Mouse (Mus musculus) CD4-positive, CD25-positive, alpha-beta regulatory T cell, adult 2 months (primary cell): ENCODE data around the gene Tnn.

Experiments
- DNase-seq: peaks from one replicate; pipeline ENCODE4 v3.0.0-alpha.2; 2012; ENCODE audit warnings: low read depth, low spot score

Tnn gene

DNA sequence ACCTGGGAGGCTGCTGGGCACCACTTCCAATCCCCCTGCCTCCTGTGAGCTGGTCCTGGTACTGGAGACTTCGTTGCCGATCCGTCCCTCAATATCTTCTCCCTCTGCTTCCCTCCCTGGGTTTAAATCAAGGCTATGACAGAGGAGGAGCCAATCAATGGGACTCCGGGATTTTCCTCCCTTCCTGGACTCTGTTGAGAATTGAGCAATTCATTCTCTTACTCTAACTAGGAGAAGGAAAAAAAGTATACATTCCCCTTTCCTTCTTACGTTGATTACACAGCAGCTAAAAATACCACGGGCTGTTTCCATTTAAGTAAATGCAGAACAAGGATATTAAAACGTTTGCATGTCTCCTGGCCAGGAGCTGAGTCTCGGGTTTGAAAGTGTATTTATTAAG, at the start of gene Tnn:
Gene Tnn (minus strand): TSS at position 101 of the 400 bp plus-strand sequence.
- no peak for DNase-seq

DNA sequence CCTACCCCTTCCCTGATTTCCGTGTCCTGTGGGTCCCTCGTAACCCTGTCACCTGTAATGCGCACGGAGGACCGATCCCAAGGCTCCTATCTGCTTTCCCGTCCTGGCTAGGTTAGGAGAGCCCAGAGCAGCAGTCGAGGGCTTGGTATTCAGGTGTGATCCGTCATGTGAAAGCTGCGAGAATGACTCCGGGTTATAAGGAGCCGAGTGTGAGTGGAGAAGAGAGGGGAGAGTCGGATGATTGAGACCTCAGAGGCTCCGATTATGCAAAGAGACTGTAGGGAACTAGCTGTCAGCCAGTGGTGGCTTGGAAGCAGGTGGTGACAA, 41.9 kb upstream of the Tnn start:
- DNase-seq, result no peak

DNA sequence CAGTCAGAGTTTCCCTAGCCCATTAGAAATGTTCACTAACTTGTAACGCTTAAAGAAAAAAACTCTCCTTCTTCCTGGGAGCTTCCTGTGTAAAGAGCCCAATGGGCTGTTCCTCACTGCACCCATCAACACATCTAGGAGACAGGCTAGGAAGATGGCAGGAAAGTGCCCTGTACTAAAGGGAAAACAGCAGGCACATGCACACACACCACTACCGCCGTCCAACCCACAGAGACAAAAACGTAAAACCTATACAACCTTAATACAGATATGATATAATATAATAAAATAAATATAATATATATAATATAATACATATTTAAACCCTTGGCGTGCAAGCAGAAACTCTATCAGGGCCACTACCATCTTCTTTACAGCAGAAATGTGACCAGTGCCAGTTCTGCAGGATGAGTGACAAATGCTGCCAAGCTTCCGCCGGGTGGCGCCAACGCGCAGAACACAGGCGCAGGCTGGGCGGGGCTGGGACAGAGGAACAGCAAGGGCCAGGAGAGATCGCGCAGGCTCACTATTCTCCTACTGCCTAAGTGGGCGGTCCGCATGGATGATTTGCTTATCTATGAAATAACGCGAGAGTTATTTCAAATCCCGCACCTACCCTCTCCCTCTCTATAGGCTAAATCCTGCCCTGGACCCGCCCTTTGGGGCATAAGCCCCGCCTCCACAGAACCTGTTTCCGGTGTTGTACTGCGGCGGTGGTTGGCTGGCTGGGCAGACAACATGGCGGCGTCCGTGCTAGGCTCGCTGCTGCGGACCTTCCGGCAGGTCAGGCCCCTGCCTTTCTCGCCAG, 41.4 kb upstream of the Tnn start, which contains the start of gene Mrps14:
Gene Mrps14 (plus strand): TSS at position 687 of the 808 bp plus-strand sequence.
- peak; percentile 100 for DNase-seq

DNA sequence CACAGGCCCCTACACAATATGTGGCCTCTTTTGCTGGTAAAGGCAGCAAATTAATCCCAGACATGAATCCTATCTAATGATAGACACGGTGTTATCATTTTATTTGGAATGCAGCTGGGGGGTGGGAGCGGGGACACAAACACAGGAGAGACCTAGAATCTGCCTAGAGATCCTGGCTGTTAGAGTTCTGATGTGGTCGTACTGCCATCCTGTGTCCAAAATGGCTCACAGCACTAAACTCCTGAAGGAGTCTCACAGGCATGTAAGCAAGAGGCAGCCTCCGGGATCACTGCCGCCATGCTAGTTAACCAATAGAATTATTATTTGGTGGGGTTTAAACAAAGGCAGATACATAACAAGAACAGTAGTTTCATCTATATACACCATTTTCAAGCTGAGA, 31.1 kb upstream of the Tnn start:
- DNase-seq, result peak; percentile 48

DNA sequence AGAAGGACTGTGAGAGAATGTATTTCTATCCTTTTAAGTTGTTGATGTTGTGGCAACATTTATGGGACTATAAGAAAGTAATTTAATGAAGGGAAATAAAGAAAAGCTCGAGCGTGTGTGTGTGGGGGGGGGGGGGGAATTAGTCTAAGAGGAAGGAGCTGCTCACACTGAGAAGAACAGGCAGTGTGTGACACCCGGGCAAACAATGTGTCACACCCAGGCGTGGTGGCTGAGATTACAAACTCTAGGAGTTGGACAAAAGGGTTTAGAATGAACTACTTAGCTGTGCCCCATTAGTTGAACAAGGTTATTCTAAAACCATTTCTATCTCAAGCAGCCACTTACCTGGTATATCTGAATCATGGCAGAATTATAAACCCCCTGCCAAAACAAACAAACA, 27.8 kb upstream of the Tnn start:
- DNase-seq, result no peak

DNA sequence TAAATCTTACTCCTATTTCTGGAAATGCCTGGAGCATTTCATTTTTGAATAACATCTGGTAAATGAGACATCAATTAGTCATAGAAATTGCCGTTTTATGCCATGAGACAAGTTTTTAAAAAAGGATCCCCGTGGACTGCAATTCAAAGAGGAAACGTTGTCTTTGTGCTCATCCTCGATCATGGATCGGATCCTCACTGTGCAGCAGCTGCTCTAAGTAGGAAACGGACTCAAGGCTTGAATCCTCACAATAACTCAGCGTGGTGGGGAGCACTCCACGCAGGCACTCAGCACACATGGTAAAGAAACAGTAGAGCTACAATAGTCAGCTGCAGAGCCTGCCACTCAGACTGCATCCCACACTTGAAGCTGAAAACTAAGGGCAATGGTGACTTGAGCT, 23.5 kb upstream of the Tnn start:
- no peak for DNase-seq

DNA sequence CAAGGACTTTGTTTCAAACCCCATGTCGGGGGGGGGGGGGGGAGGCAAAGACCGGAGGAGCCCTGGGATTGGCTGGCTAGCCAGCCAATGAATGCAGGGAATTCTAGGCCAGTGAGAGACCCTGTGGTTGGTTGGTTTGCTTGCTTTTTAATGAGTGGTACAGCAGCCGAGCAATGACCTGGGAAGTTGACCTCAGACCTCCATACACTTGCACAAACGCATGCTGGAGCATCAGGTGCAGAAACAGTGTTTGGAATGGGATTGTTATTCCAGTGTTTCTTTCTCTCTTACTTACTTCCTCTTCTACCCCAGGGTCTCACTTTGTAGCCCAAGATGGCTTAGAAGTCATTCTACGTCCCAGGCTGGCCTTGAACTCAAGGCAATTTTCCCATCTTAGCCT, 13.2 kb upstream of the Tnn start:
- no peak for DNase-seq

DNA sequence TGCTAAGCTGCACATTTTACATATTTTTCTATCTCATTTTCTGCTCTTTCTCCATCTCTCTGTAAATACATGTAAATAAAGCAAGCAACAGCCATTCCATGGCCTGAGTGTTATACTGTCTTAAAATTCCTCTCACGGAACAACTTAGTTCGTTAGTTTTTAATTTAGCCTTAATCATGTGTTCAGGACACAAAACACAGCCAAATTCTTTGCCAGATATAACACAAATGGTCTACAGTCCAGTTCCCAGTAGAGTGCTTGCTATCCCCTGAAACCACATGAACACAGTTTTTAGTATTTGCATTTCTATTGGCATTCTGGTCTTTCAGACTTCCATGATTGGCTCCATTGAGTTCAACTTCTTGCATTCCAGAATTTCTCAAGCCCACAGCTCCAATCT, 4.8 kb upstream of the Tnn start:
- DNase-seq, result no peak

DNA sequence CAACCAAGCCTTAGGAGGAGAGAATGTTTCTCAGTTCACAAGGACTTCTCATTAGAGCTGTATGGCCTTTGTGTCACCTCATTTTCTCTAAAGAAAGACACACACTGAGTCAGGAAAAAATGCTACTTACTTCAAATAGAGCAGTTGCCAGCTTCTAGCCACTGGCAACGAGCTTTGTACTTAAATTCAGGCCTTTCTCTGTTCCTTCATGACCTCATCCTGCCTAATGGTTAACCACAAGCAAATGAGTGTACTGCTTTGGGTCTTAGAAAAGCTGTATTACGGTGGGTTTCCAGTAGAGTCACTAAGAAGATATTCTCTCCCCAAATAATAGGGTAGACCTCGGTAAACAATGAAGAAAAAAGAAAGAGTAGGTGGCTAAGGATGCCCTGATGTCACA, 2.7 kb downstream of the Tnn start:
- DNase-seq, result no peak

DNA sequence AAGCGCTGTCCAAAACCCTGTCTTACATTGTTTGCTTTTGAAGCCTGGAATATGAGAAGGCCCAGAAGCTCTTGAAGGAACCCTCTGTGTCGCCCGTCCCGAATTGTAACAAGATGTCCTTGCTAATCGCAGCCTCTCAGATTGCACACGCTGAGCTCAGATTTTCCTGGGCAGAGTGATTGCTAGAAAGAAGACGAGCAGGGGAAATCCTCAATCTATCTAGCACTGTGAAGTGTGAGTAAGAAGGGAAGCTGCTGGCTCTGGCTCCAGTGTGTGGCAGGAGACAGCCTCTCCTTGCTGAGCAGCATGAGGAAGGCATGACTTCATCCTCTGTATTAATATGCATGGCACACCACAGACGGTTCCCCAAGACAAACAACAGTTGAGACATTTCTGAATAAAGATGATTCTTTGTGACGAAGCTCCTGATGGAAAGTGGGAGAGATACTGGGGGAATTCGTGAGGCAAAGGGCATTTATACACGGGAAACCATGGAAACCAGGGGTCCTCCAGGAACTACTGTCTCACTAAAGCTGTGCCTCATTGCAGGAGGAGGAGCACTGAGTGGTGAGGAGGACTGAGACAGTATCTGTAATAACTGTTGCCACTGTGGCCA, 4.0 kb downstream of the Tnn start:
- DNase-seq, result no peak

DNA sequence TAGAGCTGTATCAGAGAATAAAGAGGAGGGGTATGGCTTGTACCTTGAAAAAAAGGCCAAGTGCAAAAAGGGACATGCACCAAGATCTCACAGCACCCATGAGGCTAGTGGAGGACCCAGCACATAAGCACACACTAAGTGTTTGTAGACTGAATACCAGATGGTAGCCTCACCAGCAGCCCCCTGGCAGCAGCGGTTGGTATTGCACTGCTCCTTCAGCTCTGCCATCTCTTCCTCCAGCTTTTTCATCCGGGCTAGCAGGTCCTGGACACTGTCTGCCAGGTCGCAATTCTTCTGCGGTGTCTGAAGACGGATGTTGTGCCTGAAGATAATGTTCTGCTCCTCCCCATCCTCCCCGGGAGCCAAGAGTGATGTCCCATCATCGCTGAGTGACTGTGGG, 6.1 kb downstream of the Tnn start:
- no peak for DNase-seq

DNA sequence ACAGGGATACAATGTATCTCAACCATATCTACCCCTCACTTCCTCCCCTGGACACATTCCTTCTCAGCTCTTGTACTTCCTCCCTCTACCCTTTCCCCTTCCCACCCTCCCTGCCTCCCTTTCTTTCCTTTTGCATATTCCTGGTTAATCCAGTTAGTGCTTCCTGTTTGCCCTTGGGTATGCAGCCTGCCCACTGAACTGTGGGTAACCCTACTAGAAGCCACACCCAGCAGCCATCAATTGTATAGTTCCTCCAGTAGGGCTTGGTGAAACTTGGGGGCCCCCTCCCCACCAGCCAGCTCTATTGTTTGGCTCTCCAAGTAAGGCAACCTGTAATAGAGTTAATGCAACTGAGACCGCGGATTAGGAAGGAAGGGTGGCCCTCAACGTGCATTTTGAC, 7.8 kb downstream of the Tnn start:
- no peak for DNase-seq

DNA sequence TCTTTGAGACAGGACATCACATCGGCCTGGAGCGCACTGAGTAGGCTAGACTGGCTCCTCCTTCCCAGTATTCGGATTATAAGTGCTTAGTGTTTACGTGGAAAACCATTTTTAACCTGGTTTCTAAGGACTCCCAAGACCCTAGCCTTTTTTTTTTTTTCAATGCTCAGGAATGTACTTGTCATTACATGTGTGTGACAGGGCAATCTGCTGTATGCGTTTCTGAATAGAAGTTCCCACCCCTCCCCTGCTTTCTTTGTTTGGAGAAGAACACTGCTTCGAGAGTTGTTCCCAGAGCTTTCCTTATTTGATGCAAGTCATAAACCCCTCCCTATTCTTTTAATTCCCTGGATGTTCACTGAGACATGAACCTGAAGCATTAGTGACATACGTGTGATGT, 9.0 kb downstream of the Tnn start:
- no peak for DNase-seq

DNA sequence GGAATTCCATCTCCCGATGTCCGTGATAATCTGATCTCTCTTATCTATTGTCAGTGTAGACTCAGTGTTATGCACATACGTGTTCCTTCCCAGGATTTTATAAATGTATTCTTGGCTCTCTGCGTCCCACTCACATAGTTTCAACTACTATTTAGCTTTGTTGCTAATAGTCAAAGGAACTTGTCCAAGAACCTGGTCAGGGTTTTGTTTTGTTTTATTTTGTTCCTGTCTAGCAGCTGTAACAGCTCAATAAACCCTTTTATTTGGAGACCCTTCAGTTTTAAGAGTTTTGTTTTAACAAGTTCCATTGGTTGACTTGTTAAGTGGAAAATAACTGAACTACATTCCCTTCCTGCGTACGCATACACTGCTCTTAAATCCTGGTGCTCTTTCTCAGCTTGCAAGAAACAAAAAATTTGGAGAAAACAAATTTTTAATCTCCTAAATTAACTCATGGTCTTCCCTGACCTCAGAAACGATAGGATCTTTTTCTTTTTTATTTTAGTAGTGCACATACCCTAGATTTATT, 17.0 kb downstream of the Tnn start:
- no peak for DNase-seq

DNA sequence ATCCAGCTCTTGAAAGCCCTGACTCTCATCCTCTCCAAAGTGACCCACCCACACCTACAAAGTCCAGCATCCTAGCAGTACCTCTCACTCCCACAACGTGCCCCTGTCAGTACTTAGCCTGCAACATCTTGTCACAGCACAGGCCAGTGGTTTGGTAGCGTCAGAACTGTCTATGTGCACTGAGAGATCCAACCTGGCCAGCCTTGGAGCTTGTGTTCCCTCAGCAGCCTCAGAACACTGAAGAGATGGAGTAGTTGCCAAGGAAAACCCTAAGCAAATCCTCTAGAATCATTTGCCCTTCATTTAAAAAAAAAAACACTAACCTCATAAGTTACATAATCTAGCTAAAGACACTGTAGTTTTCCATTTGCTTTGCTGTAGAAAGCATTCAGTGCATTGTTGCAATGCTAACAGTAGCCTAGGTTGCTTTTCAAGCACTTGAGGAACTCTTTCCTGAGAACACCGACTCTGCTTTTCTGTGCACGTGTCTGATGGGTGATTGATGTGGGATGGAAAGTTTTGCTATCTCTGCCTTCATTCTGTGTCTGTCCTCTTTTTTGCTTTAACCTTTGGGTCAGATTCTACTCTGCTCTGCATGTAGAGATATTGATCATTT, 19.8 kb downstream of the Tnn start:
- no peak for DNase-seq

DNA sequence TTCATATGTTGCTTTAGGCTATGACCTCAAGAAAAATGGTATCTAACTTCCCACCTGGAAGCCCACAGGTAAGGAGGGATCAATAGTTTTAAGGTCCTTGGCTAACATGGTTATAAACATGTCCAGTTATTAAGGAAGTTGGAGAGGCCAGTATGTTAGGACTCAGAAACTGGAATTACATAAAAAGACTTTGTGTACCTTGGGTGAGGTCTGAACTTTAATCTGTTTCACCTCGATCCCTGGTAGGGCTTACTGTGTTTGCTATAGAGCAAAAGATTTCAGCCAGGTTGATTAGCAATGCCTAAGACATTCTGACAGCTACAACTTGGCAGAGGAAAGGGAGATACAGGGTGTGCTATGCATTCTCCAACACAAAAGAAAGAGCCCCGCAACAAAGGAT, 29.4 kb downstream of the Tnn start:
- no peak for DNase-seq

DNA sequence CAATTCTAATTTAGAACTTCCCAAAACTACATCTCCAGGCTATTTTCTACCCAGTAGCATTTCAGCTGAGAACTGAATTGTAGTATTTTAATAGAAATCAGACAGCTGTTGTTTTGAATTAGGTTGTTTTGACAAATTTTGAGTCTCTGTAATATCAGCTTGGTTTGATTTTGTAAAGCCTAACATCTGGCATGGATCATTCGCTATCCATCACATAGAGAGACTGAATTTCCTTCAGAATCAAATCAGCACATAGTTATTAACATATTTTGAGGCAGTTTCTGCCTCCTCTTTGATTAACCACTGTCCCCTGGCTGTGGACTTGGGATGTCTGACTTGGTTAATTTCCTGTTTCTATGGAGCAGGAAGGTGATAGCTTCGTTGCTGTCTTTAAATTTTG, 44.8 kb downstream of the Tnn start:
- DNase-seq, result no peak

DNA sequence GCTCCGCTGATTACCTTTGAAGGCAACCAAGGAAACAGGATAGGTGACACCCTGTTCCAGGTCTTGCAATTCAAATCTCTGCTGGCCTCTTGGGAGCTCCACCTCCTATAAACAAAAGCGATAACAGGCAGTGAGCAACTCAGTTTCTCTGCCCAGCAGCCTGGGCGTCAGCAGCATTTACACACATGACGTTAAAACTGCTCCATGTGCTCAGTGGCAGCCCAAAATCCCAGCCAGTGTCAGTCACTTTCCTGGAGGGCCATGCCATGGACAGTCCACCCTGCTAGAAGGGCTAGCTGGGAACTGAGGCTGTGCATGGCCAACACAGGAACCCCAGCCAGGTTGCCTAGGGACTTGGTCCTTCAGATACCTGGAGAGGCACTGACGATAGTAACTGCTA, 48.0 kb downstream of the Tnn start:
- DNase-seq, result no peak

DNA sequence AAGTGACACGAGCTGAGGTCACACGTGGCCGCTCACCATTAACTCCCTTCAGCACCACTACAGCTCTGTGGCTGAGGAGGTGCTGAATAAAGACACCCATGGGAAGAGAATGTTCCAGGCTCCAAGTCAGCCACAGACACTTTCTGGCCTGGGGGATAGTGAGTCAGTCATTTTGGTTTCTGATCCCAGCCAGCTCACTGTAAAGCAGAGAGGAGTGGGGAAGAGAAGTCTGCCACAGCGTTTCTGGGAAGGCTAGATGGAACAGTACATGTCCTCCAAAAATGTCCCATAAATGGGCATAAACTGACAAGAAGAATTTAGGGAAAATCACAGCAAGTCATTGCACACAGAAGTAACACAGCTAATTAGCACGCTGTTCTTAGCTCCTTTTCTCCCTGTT, 52.4 kb downstream of the Tnn start:
- no peak for DNase-seq

DNA sequence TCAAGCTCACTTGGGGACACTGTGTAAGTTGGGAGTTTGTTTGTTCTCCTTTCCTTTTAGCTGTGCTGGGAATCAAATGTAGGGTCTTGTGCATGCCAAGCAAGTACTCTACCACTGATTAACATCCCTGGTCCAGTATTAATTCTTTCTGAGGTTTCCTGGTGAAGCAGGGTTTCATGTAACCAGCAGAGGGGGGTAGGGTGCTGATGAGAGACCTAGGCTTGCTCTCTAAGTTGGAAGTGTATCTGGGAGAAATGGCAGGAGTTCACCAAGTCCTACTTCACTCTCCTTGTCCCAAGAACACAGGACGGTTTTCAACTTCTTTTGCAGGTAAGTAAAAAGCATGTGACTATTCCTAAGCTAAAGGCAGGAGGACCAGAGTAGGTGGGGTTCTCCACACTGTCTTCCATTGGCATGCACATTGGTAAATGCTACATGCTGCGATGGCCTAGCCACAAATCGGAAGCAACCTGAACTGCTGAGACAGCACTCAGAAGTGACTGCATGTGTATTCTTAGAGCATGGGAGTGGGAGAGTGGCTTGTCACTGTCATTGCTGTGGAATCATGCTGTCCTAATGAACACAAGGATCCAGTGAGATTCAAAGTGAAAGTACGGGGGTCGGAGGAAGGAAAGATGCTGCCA, 53.6 kb downstream of the Tnn start:
- no peak for DNase-seq

DNA sequence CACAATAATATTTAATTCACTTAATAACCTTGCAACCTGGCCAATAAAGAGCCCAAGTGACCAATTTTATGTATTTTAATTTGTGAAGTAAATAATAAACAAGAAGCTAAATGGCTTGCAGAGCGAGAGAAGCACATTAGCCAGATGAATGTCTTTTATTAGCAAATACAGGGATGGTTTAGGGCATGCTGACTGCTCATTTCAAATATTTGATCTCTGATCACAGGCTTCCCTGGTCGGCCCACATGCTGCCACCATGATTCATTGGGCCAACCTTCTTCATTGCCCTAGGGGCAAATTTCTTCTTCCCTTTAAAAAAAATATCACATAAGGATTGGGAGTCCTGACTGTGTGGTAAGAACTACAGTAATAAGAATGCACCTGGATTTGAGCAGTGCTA, 66.7 kb downstream of the Tnn start:
- DNase-seq, result no peak

DNA sequence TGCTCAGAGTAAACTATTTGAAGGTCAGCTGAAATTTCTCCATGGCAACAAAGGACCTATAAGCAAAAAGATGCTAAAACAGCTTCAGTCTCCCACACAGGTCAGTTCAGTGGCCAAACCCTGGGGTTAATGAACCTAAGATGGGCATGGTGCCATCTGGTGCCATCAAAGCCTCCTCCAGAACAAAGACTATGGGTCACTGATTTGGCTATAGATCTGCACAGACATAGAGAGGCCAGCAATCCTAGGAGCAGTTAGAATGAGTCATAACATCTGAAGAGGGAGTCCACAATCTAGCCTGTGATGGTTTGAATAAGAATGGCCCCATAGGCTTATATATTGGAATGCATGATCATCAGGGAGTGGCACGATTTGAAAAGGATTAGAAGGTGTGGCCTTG, 69.1 kb downstream of the Tnn start:
- no peak for DNase-seq
